Comparison of ENCODE assay signal across 1 mouse cellular context in genomic region chr6:29391802-29392201, GRCm38 (mm10).
TF ChIP-seq lines count a peak whose summit lies in the region.

No protein-coding gene starts in this region.

TF ChIP-seq in CH12.LX, 34 proteins besides CTCF, POLR2A, EP300 and RAD21:
- TF ChIP-seq TBP (conservative IDR thresholded peaks at IDR 0.05; ENCODE audit: low read depth, low read length) (no peak), NRF1 (IDR thresholded peaks at IDR 0.05; ENCODE audit: low read depth, low read length) (no peak), MAZ (IDR thresholded peaks at IDR 0.05; ENCODE audit: low read depth, low read length) (0 out of 2 replicates have a peak, but pooled peaks have one; percentile 37), ZKSCAN1 (IDR thresholded peaks at IDR 0.05; ENCODE audit: borderline replicate concordance, low read depth, low read length) (no peak), MEF2A (IDR thresholded peaks at IDR 0.05; ENCODE audit: borderline replicate concordance, low read depth, low read length) (no peak), MAX (IDR thresholded peaks at IDR 0.05; ENCODE audit: low read length) (no peak), MYC (IDR thresholded peaks at IDR 0.05; ENCODE audit: low read depth, low read length) (0 out of 2 replicates have a peak, but pooled peaks have one; percentile 29), ZC3H11A (IDR thresholded peaks at IDR 0.05; ENCODE audit: low read depth, low read length) (peak; percentile 13; the same call in 1 of the 2 replicates), CHD2 (IDR thresholded peaks at IDR 0.05; ENCODE audit: low read length) (no peak), SIN3A (IDR thresholded peaks at IDR 0.05; ENCODE audit: low read length) (0 out of 2 replicates have a peak, but pooled peaks have one; percentile 50), USF1 (IDR thresholded peaks at IDR 0.05; ENCODE audit: low read depth, low read length) (no peak), MXI1 (IDR thresholded peaks at IDR 0.05; ENCODE audit: low read depth, low read length) (0 out of 2 replicates have a peak, but pooled peaks have one; percentile 21), USF2 (conservative IDR thresholded peaks at IDR 0.05; ENCODE audit: low read depth, low read length) (no peak), HCFC1 (IDR thresholded peaks at IDR 0.05; ENCODE audit: low read depth, low read length) (no peak), ELF1 (IDR thresholded peaks at IDR 0.05; ENCODE audit: low read depth, low read length) (0 out of 2 replicates have a peak, but pooled peaks have one; percentile 30), PAX5 (IDR thresholded peaks at IDR 0.05; ENCODE audit: low read length) (no peak), POLR2AphosphoS2 (IDR thresholded peaks at IDR 0.05; ENCODE audit: low read depth, low read length) (no peak), JUND (conservative IDR thresholded peaks at IDR 0.05; ENCODE audit: low read depth, low read length) (no peak), TCF12 (IDR thresholded peaks at IDR 0.05; ENCODE audit: low read depth, low read length) (no peak), IRF4 (IDR thresholded peaks at IDR 0.05; ENCODE audit: low read depth, low read length) (peak; percentile 43; the same call in 1 of the 2 replicates), E2F4 (IDR thresholded peaks at IDR 0.05; ENCODE audit: insufficient replicate concordance, low read depth, low read length) (no peak), CHD1 (IDR thresholded peaks at IDR 0.05; ENCODE audit: low read depth, low read length) (no peak), RCOR1 (conservative IDR thresholded peaks at IDR 0.05; ENCODE audit: low read depth, low read length) (0 out of 2 replicates have a peak, but pooled peaks have one; percentile 23), MAFK (IDR thresholded peaks at IDR 0.05; ENCODE audit: insufficient replicate concordance, low read length) (no peak), JUN (IDR thresholded peaks at IDR 0.05; ENCODE audit: insufficient read depth, low read depth, low read length) (no peak), ETS1 (conservative IDR thresholded peaks at IDR 0.05; ENCODE audit: low read depth, low read length) (no peak), GABPA (IDR thresholded peaks at IDR 0.05; ENCODE audit: insufficient replicate concordance, low read depth, low read length) (no peak), ZMIZ1 (IDR thresholded peaks at IDR 0.05; ENCODE audit: low read depth, low read length) (no peak), KAT2A (IDR thresholded peaks at IDR 0.05; ENCODE audit: insufficient replicate concordance, low read length) (no peak), ZNF384 (IDR thresholded peaks at IDR 0.05; ENCODE audit: low read depth, low read length) (peak; percentile 97), SMC3 (IDR thresholded peaks at IDR 0.05; ENCODE audit: low read depth, low read length) (peak; percentile 54), BHLHE40 (IDR thresholded peaks at IDR 0.05; ENCODE audit: low read depth, low read length) (no peak), UBTF (IDR thresholded peaks at IDR 0.05; ENCODE audit: low read depth, low read length) (no peak), NELFE (IDR thresholded peaks at IDR 0.05; ENCODE audit: low read depth, low read length) (peak; percentile 28; the same call in 1 of the 2 replicates)
